8 mouse cellular contexts compared by ENCODE assay signal in genomic region chr15:99772277-99772880, GRCm38 (mm10). TPM values are rescaled to one million over a fixed set of nuclear protein-coding genes. Genes with fewer than 3 reads are reported as not detected.
DNase-seq lines count a peak whose midpoint lies in the region; ATAC-seq and TF ChIP-seq lines count a peak whose summit lies in the region.

No protein-coding gene starts in this region.

- intact Hi-C loops in heart, adult 2 months (cut with DNase I): loop anchor here (2.0 kb wide), 1 partner anchor 48 kb away; the partner anchor contains the start of gene Cox14

- no peaks in the 10 kb centered on the region for H3K27me3 ChIP-seq in embryonic facial prominence, embryonic 14.5 days (replicated peaks; ENCODE audit: control insufficient read depth, insufficient read depth, low read length)
- H3K27me3 ChIP-seq in heart, adult 2 months (ENCODE audit: control insufficient read depth, insufficient read depth, low read length): no peaks in the 10 kb centered on the region
- no peaks in the 10 kb centered on the region for H3K27me3 ChIP-seq in limb, embryonic 12.5 days
- no peaks in the 10 kb centered on the region for H3K27me3 ChIP-seq in midbrain, embryonic 14.5 days (ENCODE audit: control insufficient read depth, insufficient read depth, low read length)

- ATAC-seq in embryonic facial prominence, embryonic 14.5 days (ENCODE audit: low read depth): peak; percentile 95
- peak; percentile 92 for ATAC-seq in limb, embryonic 12.5 days (ENCODE audit: insufficient number of reproducible peaks, insufficient read depth, low FRiP score, low TSS enrichment, low read depth)
- peak; percentile 80 for ATAC-seq in midbrain, embryonic 14.5 days (ENCODE audit: low FRiP score, low TSS enrichment)

- 0 out of 2 replicates have a peak, but pooled peaks cover 3% of the 10 kb centered on the region for H3K79me2 ChIP-seq in heart, adult 2 months (replicated peaks; ENCODE audit: control insufficient read depth, insufficient read depth, low read length)

- H3K9ac ChIP-seq in embryonic facial prominence, embryonic 14.5 days (ENCODE audit: low read depth, low read length): peak overlapping the region; percentile 80
- H3K9ac ChIP-seq in heart, adult 2 months (ENCODE audit: low read depth, low read length): peak overlapping the region; percentile 91
- H3K9ac ChIP-seq in limb, embryonic 12.5 days (replicated peaks): peak overlapping the region; percentile 93
- peak overlapping the region; percentile 91 for H3K9ac ChIP-seq in midbrain, embryonic 14.5 days (replicated peaks; ENCODE audit: low read length)

- H3K4me2 ChIP-seq in embryonic facial prominence, embryonic 14.5 days (ENCODE audit: low read depth, low read length): peak overlapping the region; percentile 80
- H3K4me2 ChIP-seq in limb, embryonic 12.5 days: peak overlapping the region; percentile 70
- peak overlapping the region; percentile 75 for H3K4me2 ChIP-seq in midbrain, embryonic 14.5 days (ENCODE audit: low read length)

- no peak for TF ChIP-seq EP300 in heart, adult 2 months (IDR thresholded peaks at IDR 0.05; ENCODE audit: insufficient read depth, low read depth, low read length)

- TF ChIP-seq POLR2A in heart, adult 2 months (IDR thresholded peaks at IDR 0.05; ENCODE audit: insufficient read depth, low read depth, low read length): peak; percentile 89

- peak overlapping the region; percentile 94 for H3K27ac ChIP-seq in embryonic facial prominence, embryonic 14.5 days (replicated peaks; ENCODE audit: low read depth, low read length)
- H3K27ac ChIP-seq in heart, adult 2 months: peak overlapping the region; percentile 87
- peak overlapping the region; percentile 94 for H3K27ac ChIP-seq in limb, embryonic 12.5 days
- H3K27ac ChIP-seq in midbrain, embryonic 14.5 days (replicated peaks; ENCODE audit: low read depth, low read length): peak overlapping the region; percentile 92

- peak overlapping the region; percentile 84 for H3K4me3 ChIP-seq in embryonic facial prominence, embryonic 14.5 days (ENCODE audit: low read depth, low read length)
- H3K4me3 ChIP-seq in heart, adult 2 months: peak overlapping the region; percentile 68
- peak overlapping the region; percentile 71 for H3K4me3 ChIP-seq in limb, embryonic 12.5 days (replicated peaks)
- peak overlapping the region; percentile 80 for H3K4me3 ChIP-seq in midbrain, embryonic 14.5 days (replicated peaks; ENCODE audit: low read depth, low read length)

- peak; percentile 95 for DNase-seq in 416B (ENCODE audit: low read depth)
- peak; percentile 66 to 84 for DNase-seq in adrenal gland, postnatal 4 days (ENCODE audit: low spot score in 2 of 2)
- DNase-seq in embryonic facial prominence, embryonic 14.5 days (ENCODE audit: low spot score): peak; percentile 95
- DNase-seq in heart, adult 2 months: peak; percentile 93 to 94
- DNase-seq in kidney, adult 8-10 months: peak; percentile 91
- DNase-seq in midbrain, embryonic 14.5 days: peak; percentile 87
- peak; percentile 67 for DNase-seq in spleen, adult 12 weeks (ENCODE audit: low spot score)

- no peaks in the 10 kb centered on the region for H3K9me3 ChIP-seq in embryonic facial prominence, embryonic 14.5 days (ENCODE audit: control insufficient read depth, low read length)
- H3K9me3 ChIP-seq in limb, embryonic 12.5 days: no peaks in the 10 kb centered on the region
- H3K9me3 ChIP-seq in midbrain, embryonic 14.5 days (ENCODE audit: control insufficient read depth, low read length): no peaks in the 10 kb centered on the region

- peak; percentile 57 for TF ChIP-seq CTCF in heart, adult 2 months (IDR thresholded peaks at IDR 0.05)

- WGBS in embryonic facial prominence, embryonic 14.5 days: 1% methylated on average over 19 of the region's 41 CpGs
- 1% methylated on average over 41 of the region's 41 CpGs for WGBS in heart, adult 2 months
- 0% methylated on average over 39 of the region's 41 CpGs for WGBS in limb, embryonic 12.5 days
- WGBS in midbrain, embryonic 14.5 days: 0% methylated on average over 41 of the region's 41 CpGs

- peaks cover 8% of the 10 kb centered on the region; the same call in 1 of the 2 replicates for H3K4me1 ChIP-seq in embryonic facial prominence, embryonic 14.5 days (ENCODE audit: control insufficient read depth, insufficient read depth, low read length)
- H3K4me1 ChIP-seq in heart, adult 2 months (ENCODE audit: control insufficient read depth, insufficient read depth, low read length): peaks cover 2% of the 10 kb centered on the region
- H3K4me1 ChIP-seq in limb, embryonic 12.5 days (replicated peaks): peaks cover 14% of the 10 kb centered on the region
- H3K4me1 ChIP-seq in midbrain, embryonic 14.5 days (ENCODE audit: control insufficient read depth, insufficient read depth, low read length): peaks cover 11% of the 10 kb centered on the region; the same call in 1 of the 2 replicates

- no peaks in the 10 kb centered on the region for H3K36me3 ChIP-seq in embryonic facial prominence, embryonic 14.5 days (ENCODE audit: control insufficient read depth, insufficient read depth, low read length)
- no peaks in the 10 kb centered on the region for H3K36me3 ChIP-seq in heart, adult 2 months (ENCODE audit: control insufficient read depth, insufficient read depth, low read length)
- peaks cover under 1% of the 10 kb centered on the region for H3K36me3 ChIP-seq in limb, embryonic 12.5 days
- no peaks in the 10 kb centered on the region for H3K36me3 ChIP-seq in midbrain, embryonic 14.5 days (ENCODE audit: control insufficient read depth, insufficient read depth, low read length)

RNA-seq across cellular contexts. Expression of gene Cers5, which starts 0.3 kb away (rescaled TPM):
- total RNA-seq in adrenal gland, postnatal 4 days (2021): 10 to 100 TPM; 54.3 to 57.0 TPM
- polyA plus RNA-seq in embryonic facial prominence, embryonic 14.5 days (2014; fragmentation: Nextera tagmentation; extraction: Ambion mirVana): 70.3 and 81.1 TPM in 2 replicates
- 10 to 100 TPM; 17.4 to 17.9 TPM for total RNA-seq in heart, adult 2 months (2021)
- 21.6 and 27.9 TPM in 2 replicates for polyA plus RNA-seq in heart, adult 2 months (2012; rRNA removed)
- 73.3 and 78.0 TPM in 2 replicates for polyA plus RNA-seq in limb, embryonic 12.5 days (2016; fragmentation: Nextera tagmentation; extraction: Ambion mirVana)
- 70.9 and 74.5 TPM in 2 replicates for polyA plus RNA-seq in midbrain, embryonic 14.5 days (2014; fragmentation: Nextera tagmentation; extraction: Ambion mirVana)

RNA-seq across cellular contexts. Expression of gene Cox14, which starts 47.0 kb away (rescaled TPM):
- 100 to 1,000 TPM; 171 to 192 TPM for total RNA-seq in adrenal gland, postnatal 4 days (2021)
- 176 and 180 TPM in 2 replicates for polyA plus RNA-seq in embryonic facial prominence, embryonic 14.5 days (2014; fragmentation: Nextera tagmentation; extraction: Ambion mirVana)
- 100 to 1,000 TPM; 215 to 236 TPM for total RNA-seq in heart, adult 2 months (2021)
- polyA plus RNA-seq in heart, adult 2 months (2012; rRNA removed): 326 and 358 TPM in 2 replicates
- 145 and 146 TPM in 2 replicates for polyA plus RNA-seq in limb, embryonic 12.5 days (2016; fragmentation: Nextera tagmentation; extraction: Ambion mirVana)
- polyA plus RNA-seq in midbrain, embryonic 14.5 days (2014; fragmentation: Nextera tagmentation; extraction: Ambion mirVana): 168 and 206 TPM in 2 replicates

RNA-seq across cellular contexts. Expression of gene Gpd1, which starts 55.1 kb away (rescaled TPM):
- total RNA-seq in adrenal gland, postnatal 4 days (2021): 100 to 1,000 TPM; 259 to 304 TPM
- 2.0 and 7.3 TPM in 2 replicates for polyA plus RNA-seq in embryonic facial prominence, embryonic 14.5 days (2014; fragmentation: Nextera tagmentation; extraction: Ambion mirVana)
- total RNA-seq in heart, adult 2 months (2021): 10 to 100 TPM; 51.4 to 64.6 TPM
- polyA plus RNA-seq in heart, adult 2 months (2012; rRNA removed): 125 and 177 TPM in 2 replicates
- 0.51 and 0.58 TPM in 2 replicates for polyA plus RNA-seq in limb, embryonic 12.5 days (2016; fragmentation: Nextera tagmentation; extraction: Ambion mirVana)
- polyA plus RNA-seq in midbrain, embryonic 14.5 days (2014; fragmentation: Nextera tagmentation; extraction: Ambion mirVana): 0.92 and 1.7 TPM in 2 replicates

Comparison
In these comparisons a context has a peak if more than half of its experiments do, and no peak if none do; other contexts are left out.
1. Peak in every context shown above with its lines: DNase-seq, ATAC-seq, H3K4me3 ChIP-seq and H3K27ac ChIP-seq.
2. RNA of gene Gpd1, which starts 55.1 kb away (polyA plus RNA-seq): 125 to 177 TPM in heart, adult 2 months; 2.0 to 7.3 TPM in embryonic facial prominence, embryonic 14.5 days, 0.92 to 1.7 TPM in midbrain, embryonic 14.5 days and 0.51 to 0.58 TPM in limb, embryonic 12.5 days; every median in the first group is over 10 times any median in the second.